Mouse (Mus musculus) heart, postnatal 14 days (tissue): ENCODE results near the gene Hist4h4. TPM values are rescaled to one million over a fixed set of nuclear protein-coding genes. Genes with fewer than 3 reads are reported as not detected.
"Not testable (repeated sequence)": the region's sequence is repeated elsewhere in the genome, so short reads cannot be mapped to it uniquely, and the experiment has no call there.

Experiments
- DNase-seq, 2 experiments: peaks; one replicate each; pipeline ENCODE4 v3.0.0; 2021 to 2022
- intact Hi-C: fragments of 180-260 bp; cut with DNase I; formaldehyde crosslinking; loops from one replicate; pipeline ENCODE4 v1.15.1; 2025
- total RNA-seq, 2 experiments: library from RNA; stranded (reverse); gene quantifications; 2 replicates each; pipeline ENCODE4 v1.2.3; 2021

Hist4h4 gene
- total RNA-seq, 2 experiments from 2014 or later, result 12.1 to 15.3 TPM

DNA sequence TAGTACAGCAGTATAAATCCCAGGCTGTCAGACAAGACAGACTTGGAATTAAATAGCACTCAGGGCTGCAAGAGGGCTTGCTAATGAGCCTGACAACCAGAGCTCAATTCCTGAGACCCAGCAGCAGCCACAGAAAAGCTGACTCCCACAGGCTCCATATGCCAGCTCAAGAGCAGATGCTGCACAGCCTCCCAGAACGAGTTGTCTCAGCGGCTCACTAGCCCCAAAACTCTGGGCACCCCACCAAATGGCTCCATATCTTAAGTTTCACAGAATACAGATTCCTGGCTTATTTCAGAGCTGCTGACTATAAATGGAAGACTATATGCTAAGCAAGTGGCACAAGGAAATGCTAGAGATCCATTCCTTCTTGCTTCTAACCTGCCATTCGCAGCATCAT is 13.3 kb upstream of the Hist4h4 start:
- DNase-seq, result no peak
- intact Hi-C loops, result no loop called here

DNA sequence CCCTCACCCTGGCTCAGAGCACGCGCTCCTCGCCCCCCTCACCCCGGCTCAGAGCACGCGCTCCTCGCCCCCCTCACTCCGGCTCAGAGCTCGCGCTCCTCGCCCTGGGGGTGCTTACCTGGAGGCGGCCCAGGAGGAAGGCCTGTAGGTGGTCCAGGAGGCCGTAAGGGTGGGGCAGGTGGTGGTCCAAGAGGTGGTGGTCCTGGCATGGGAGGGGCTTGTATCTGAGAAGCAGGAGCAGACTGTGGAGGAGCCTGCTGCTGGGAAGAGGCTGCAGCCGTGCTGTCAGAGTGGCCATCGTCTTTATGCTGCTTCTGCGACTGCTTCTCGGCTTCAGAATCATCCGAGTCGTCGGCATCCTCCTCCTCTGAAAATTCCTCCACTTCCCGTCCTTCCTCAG is 12.6 kb upstream of the Hist4h4 start:
- no peak for DNase-seq
- intact Hi-C loops, result no loop called here

DNA sequence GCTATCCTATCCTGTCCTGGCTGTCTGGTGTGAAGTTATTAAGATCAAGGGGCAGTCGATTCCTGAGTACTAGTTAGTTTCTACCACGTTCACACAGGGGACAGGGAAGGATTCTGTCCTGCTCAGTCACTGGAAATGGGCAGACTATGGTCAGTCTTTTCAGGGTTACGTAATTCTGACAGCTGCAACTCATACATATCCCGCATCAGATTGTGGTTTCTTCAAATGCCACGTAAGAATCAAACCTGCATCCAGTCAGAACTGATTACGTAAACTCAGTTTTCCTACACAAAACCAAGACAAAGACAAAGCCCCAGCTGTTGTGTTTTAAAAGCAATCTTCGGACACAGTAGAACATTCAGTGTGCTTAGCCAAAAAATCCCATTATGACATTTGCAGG is 11.2 kb upstream of the Hist4h4 start:
- intact Hi-C loops, result no loop called here
- no peak for DNase-seq

DNA sequence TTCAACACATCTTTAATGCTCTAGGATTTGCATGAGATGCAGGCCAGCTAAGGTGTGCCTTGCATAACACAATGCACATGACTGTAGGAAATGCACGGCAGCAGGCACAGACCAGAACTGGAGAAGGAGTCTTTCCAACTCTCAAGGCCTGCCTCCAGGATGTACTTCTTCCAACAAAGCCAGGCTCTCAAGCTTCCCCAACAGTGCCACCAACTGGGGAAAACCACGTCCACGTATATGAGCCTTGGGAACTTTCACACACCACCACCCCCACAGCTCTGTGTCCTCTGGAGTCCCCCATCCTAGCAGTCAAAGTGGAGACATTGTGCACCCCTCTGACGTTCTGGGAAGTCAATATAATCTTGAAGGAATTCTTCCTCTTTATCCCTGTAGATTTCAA is 8.9 kb upstream of the Hist4h4 start:
- peak in 1 of 2 experiments; percentile 32 for DNase-seq
- intact Hi-C loops, result no loop called here

DNA sequence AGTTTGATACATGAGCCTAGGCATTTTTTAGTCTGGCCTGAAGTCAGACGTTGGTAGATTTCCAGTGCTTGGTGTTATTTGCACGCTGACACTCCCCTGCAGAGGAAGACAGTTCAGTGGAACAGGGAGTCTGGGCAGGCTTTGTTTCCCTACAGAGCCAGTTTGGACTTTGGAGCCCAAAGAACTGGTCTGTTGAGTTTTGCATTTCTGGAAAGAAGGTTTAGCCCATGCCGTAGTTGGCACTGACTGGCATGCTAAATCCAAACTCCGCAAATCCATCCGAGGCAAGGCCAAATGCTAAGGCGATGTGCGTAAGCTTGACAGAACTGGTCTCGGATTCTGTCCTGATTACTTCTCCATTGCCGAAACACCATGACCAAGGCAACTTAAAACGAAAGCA is 7.0 kb upstream of the Hist4h4 start:
- intact Hi-C loops, result no loop called here
- DNase-seq, result no peak

DNA sequence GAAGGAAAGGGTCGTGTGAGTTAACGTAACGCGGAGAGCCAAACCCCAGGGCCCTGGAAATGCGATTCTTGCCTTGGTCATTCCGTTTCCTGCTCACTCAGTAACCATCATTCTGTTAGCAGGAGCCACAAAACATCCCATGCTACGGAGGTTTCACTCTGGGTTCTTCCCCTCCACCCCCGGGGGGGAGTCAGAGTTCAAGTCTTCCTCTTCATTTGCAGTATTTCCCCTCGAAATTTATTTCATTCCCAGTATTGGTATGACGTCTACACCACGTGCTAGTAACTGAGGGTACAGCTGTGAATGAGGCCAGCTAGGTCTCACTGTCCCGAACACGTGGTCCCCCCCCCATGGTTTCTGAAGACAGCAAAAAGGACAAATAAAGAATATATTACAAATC is 5.5 kb upstream of the Hist4h4 start:
- intact Hi-C loops, result no loop called here
- DNase-seq, result no peak

DNA sequence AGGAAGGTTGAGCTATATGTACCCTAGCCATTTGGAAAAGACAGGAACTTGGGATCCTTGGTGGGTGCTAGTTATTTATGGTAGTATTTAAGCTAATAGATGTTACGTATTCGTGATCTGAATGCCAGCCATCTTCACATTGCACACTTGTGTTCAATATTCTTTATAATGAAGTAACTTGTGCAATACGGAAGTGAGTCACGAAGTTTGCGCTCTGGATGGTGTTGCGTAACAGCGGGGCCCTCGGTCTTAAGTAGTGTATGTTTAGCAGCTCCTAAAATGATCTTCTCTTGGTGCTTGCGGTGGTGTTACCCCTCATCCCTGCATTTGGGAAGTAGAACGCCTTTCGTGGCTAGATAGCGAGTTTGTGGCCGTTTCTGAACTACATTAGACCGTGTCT is 4.9 kb upstream of the Hist4h4 start:
- intact Hi-C loops, result no loop called here
- peak in 1 of 2 experiments; percentile 43 for DNase-seq

DNA sequence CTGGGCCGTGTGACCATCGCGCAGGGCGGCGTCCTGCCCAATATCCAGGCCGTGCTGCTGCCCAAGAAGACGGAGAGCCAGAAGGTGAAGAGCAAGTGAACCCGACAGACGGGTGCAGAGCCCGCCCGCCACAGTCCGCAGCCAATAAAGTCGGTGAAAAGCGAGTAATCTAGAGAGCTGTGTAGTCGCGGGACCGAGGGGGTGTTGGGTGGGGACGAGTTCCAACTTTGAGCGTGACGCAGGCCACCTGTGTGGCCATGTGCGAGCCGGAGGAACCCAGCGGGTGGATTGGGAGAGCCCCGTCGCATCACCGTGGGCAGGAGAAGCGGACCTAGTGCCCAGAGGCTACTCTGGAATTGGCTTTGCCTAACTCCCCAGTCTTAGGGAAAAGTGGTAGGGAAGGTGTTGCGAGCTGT is 4.4 kb upstream of the Hist4h4 start:
- DNase-seq, result peak in 1 of 2 experiments; percentile 43
- intact Hi-C loops, result no loop called here

DNA sequence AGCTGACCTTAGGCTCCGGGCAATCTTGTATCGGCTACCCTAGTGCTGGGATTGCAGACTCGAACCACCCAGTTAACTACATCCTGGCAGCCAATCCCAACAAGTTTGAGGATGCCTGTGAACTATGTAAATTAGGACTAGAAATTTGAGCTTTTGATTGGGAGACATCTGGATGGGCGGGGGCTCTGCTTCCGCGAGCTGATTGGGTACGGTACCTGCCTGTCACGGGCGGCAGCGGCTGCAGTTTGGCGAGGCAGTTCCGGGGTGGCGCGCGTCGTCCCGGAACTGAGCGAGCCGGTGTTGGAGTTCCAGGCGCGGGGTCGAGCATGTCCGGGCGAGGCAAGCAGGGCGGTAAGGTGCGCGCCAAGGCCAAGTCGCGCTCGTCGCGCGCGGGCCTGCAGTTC is 3.8 kb upstream of the Hist4h4 start, which contains the start of gene H2afj:
TSS of gene H2afj (plus strand) at position 231 of the 404 bp plus-strand sequence.
- intact Hi-C loops, result no loop called here
- peak; percentile 99 for DNase-seq

DNA sequence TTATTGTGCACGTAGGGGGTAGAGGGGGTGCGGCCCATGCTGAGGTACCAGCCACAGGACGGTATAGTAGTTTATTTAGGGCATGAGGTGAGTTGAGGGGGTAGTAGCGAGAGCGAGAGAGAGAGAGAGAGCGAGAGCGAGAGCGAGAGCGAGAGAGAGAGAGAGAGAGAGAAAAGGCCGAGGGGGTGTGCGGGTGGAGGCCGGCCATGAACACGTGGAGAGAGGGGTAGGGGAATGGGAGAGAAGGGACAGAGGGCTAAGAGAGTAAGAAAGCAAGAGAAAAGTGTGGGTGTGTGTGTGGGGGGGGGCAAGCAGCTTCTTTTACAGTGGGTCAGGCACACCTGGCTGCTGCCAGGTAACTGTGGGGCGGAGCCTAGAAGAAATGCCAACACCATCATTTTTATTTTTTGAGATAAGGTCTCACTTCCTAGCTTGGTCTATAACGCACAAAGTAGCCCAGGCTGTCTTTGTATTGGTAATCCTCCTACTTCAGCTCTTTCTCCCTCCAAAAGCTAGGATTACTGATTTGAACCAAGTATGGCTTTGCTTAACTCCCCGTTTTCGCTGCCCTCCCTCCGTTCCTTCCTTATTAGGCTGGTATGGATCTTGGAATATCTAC is 3.3 kb upstream of the Hist4h4 start:
- intact Hi-C loops, result no loop called here
- no peak for DNase-seq

DNA sequence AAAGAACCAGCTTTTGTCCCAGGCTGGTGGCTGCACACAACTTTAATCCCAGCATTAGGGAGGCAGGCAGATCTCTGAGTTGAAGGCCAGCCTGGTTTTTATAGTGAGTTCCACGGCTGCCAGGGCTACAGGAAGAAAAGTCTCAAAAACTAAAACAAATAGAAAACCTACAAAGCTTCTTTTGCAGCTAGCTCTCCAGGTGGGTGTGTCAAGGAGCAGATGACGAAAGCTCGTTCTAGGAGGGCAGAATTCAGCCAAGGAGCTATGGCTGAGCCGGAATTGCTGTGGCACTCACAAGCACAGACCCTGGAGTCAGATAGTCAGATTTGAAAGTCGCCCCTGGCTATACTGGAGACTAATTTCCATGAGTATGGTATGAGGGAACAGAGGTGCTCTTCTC is 2.6 kb upstream of the Hist4h4 start:
- intact Hi-C loops, result no loop called here
- DNase-seq, result no peak

DNA sequence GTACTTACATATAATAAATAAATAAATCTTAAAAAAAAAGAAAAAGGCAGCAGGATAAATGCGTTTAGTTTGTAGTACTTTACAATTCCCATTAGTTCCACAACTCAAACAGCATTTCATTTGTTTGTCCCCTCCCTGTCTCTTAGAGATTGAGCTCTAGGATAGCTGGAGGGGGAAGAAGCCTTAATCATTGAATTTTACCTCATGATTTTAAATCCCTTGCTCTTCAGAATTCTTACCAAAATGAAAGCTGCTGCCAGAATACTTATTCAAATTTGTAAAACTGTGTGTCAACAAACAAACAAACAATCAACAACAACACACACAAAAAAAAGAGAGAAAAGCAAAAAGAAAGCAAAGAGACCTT is 1.2 kb upstream of the Hist4h4 start:
- intact Hi-C loops, result loop anchor here (2.0 kb wide), 1 partner anchor 25 kb away; no protein-coding TSS in a partner anchor
- no peak for DNase-seq

DNA sequence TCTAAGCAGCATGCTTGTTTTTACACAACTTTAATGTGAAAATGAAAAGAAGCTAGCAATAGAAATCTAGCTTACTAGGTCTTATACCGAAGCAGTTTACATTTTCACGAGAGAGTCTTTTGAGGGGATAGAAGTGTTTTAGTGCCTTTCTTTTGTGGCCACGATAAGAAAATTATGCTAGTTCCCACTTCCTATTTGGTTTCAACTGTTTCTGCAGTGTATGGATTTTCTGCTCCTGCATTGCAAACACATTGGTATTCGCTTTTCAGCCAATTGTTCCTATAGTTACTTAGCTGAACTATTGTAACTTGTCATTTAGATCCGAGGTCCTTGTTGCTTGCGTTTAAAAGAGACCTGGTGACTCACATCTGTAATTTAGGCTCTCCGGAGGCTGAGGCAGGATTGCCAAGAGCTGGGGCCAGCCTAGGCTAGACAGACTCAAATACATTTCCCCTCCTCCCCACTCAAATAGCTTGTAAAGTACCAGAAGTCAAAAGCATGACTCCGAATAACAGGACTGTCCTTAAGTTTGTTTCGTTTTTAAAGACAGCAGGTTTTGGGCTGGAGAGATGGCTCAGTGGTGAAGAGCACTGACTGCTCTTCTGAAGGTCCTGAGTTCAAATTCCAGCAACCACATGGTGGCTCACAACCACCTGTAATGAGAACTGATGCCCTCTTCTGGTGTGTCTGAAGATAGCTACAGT is 642 bp upstream of the Hist4h4 start:
- no peak for DNase-seq
- intact Hi-C loops, result loop anchor here (2.0 kb wide), 1 partner anchor 26 kb away; no protein-coding TSS in a partner anchor

DNA sequence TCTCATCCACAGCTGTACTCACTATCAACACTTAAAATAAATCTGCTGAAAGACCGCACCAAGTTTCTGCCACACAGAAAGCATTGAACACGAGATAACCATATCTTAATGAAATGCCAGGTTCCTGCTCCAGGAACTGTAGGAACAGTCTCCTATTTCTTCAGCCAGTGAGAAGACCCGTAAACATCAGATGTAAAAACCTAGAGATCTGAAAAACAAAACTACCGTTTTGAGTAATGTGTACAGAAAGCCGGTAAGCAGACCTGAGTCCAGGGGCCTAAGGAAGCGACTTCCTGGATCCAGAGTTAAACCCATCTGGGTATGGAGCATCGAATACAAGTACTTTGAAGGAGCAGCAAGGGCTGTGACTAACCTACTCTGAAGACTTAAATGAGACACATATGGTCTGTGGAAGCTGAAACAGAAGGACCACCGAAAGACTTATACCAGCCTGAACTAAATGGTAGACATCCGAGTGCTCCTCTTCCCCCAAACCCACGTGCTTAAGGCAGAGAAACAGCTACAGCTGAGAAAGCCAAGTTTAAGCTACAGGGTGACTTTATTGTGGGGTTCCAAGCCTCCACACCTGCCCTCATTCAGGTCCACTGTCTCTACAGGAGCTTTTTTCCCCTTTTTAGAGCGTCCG is 999 bp downstream of the Hist4h4 start:
- DNase-seq, result no peak
- intact Hi-C loops, result no loop called here

DNA sequence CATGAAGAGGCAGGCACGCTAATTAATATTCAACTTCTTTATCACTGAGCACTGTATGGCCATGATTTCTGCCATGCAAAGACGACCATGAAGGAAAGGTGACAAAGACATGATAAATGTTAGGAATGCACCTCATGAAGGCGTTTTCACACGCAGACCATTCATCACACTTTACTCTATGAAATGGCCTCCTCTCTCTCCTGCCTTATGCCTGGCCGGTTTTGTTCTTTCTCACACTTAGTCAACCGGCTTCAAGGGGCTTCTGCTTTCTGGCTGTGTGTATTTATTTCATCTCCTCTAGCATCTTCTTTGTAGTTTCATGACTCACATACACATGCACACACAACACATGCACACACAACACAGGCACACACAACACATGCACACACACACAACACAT is 2.9 kb downstream of the Hist4h4 start:
- intact Hi-C loops, result no loop called here
- DNase-seq, result no peak

DNA sequence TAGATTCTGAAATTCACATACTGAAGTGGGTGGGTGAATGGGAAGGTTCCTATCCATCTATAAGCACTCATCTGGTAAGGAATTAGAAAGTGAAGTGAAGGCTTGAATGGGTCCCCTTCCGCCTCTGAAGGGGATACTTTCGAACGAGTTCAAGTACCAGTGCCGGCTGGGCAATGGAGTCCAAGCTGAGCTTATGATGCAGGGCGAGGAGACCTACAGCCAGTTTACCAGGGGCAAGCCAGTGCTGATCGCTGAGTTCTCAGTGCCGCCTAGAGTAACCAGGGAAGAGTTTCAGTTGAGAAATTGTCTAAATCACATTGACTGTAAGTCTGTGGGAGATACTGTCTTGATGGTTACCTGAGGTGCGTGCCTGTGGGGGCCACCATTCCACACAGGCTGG is 3.5 kb downstream of the Hist4h4 start:
- DNase-seq, result no peak
- intact Hi-C loops, result no loop called here

DNA sequence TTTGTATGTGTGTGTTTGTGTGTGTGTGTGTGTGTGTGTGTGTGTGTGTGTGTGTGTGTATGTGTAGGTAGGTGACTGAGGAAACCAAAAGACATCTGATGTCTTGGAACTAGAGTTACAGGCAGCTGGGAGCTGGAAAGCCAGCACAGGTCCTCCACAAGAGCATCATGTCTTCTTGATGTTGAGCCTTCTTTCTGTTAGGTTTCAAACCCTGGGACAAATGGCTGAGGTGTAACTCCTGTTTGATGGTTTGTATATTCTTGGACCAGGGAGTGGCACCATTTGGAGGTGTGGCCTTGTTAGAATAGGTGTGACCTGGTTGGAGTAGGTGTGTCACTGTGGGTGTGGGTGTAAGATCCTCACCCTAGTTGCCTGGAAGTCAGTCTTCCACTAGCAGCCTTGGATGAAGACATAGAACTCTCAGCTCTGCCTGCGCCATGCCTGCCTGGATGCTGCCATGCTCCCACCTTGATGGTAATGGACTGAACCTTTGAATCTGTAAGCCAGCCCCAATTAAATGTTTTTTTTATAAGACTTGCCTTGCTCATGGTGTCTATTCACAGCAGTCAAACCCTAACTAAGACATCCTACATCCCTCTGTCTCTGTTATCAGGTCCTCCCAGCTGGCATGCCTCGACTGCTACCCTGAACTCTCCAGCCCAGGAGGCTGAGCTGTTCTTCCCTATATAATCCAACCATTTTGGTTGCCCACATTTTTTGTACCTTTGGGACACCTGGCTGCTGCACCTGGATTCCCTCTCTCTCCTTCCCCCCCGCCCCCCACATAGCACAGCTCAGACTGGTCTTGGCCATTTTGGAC is 6.1 kb downstream of the Hist4h4 start:
- intact Hi-C loops, DNase-seq: not testable (repeated sequence)

DNA sequence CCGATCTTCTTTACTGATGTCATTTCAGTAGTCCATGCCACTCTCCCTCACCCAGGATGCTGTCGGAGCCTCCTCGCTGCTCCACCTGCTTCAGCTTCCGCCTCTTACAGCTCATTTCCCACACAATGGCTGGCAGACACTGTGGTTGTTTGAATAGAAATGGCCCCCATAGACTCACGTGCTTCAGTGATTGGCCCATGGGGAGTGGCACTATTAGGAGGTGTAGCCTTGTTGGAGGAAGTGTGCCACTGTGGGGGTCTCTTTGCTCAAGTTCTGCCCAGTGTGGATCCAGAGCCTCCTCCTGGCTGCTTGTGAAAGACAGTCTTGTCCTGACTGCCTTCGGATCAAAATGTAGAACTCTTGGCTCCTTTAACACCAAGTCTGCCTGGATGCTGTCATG is 8.4 kb downstream of the Hist4h4 start:
- intact Hi-C loops, result no loop called here
- DNase-seq, result no peak

DNA sequence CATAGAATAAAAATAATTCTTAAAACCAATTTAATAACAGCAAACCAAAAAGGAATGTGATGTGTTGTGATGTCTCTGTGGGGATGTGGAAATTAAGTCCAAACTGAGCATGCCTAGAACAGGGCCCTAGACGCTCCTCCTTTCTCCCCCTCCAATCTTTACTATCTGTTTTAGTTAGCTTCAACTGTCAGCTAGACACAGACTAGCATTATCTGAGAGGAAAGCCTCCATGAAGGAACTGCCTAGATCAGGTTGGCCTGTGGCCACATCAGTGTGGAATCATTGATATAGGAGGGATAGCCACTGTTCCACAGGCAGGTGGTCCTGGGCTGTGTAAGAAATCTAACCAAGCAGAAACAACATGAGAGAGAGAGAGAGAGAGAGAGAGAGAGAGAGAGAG is 9.1 kb downstream of the Hist4h4 start:
- no peak for DNase-seq
- intact Hi-C loops, result no loop called here

DNA sequence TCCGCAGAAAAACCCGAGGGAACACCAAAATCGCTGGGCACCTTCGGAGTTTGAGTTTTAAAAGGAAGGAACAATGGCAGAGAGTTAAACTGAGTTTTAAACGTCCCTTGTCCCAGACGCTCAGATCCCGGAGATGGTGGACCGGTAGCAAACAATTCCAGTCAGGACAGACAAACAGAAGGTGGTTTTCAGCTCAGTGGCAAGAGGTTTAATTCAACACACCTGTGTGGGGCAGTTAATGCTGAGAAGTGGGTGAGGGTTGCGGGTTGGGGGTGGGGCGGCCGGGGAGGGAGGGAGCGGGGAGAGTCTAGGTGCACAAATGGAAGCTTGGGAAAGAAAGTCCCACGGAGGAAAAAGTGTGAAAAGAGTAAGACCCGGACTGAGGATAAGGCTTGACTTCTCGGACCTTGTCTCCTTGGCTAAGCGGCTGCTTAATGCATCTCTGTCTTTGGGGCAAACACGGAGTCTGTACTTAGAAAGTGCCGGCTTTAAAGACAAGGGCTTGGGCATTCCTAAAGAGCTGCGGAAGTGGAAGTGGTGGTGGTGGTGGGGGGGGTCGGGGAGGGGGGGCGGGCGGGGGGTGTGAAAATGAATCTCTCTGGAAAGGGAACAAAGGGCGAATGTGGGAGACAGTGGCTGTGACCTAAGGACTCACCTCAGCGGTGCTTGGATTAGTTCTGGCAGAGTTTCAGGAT is 10.2 kb downstream of the Hist4h4 start:
- intact Hi-C loops, result no loop called here
- DNase-seq, result no peak
